Mouse (Mus musculus) lung, postnatal 0 days (tissue): ENCODE measurements at regions not wholly inside any gene's neighbourhood (a gene's known extent, or its start where the extent isn't known, plus 50 kb on each side); places are given as distances from the start of the nearest gene placed in this dataset.
A peak's percentile ranks its signal among the peaks of the same experiment; 100 is the strongest.

Experiments used
- ATAC-seq: fragments of 200-750 bp; cut with Nextera tagmentation; 2 replicates; pipeline ENCODE4 v1.8.0; 2017; ENCODE audit warnings: moderate library complexity
- DNase-seq: peaks from one replicate; pipeline ENCODE4 v3.0.0-alpha.2; 2016; ENCODE audit warnings: low spot score
- H3K27ac ChIP-seq: fragments of 300-500 bp; sonication (generic); 2 replicates; pipeline ENCODE4 v1.5.1; 2014; ENCODE audit warnings: antibody characterized with exemption, mild to moderate bottlenecking, low read length, mixed read lengths
- H3K27me3 ChIP-seq: fragments of 300-500 bp; sonication (generic); replicated peaks from 2 replicates; pipeline ENCODE4 v1.6.1; 2014; ENCODE audit warnings: low read length, mixed read lengths; ENCODE audit not compliant: insufficient read depth
- H3K36me3 ChIP-seq: fragments of 300-500 bp; sonication (generic); 2 replicates; pipeline ENCODE4 v1.6.1; 2014; ENCODE audit warnings: low read length, mixed read lengths; ENCODE audit not compliant: insufficient read depth
- H3K4me1 ChIP-seq: fragments of 300-500 bp; sonication (generic); 2 replicates; pipeline ENCODE4 v1.6.1; 2014; ENCODE audit warnings: antibody characterized with exemption, low read depth, low read length, mixed read lengths; ENCODE audit not compliant: insufficient read depth
- H3K4me2 ChIP-seq: fragments of 300-500 bp; sonication (generic); replicated peaks from 2 replicates; pipeline ENCODE4 v1.6.1; 2014; ENCODE audit warnings: low read depth, mild to moderate bottlenecking, low read length, moderate library complexity, mixed read lengths
- H3K4me3 ChIP-seq: fragments of 300-500 bp; sonication (generic); 2 replicates; pipeline ENCODE4 v1.5.1; 2014; ENCODE audit warnings: low read depth, low read length
- H3K9ac ChIP-seq: fragments of 300-500 bp; sonication (generic); replicated peaks from 2 replicates; pipeline ENCODE4 v1.6.1; 2014; ENCODE audit warnings: low read depth, mild to moderate bottlenecking
- H3K9me3 ChIP-seq: fragments of 300-500 bp; sonication (generic); 2 replicates; pipeline ENCODE4 v1.6.1; 2016; ENCODE audit warnings: low read length, mixed read lengths
- CTCF ChIP-seq: IDR thresholded peaks from 2 replicates; pipeline ENCODE4 v1.5.1; 2016; ENCODE audit warnings: antibody characterized with exemption, mild to moderate bottlenecking
- EP300 ChIP-seq: IDR thresholded peaks from 2 replicates; pipeline ENCODE4 v1.6.1; 2016; ENCODE audit warnings: antibody characterized with exemption, mild to moderate bottlenecking, control low read depth
- WGBS: fragments of 180-500 bp; shearing (Covaris S2); extraction: QIAGEN DNeasy Blood & Tissue Kit; methylation state at CpG from one replicate; pipeline ENCODE4 v1.1.7; 2014; 5-methylcytosine and 5-hydroxymethylcytosine counted together

DNA sequence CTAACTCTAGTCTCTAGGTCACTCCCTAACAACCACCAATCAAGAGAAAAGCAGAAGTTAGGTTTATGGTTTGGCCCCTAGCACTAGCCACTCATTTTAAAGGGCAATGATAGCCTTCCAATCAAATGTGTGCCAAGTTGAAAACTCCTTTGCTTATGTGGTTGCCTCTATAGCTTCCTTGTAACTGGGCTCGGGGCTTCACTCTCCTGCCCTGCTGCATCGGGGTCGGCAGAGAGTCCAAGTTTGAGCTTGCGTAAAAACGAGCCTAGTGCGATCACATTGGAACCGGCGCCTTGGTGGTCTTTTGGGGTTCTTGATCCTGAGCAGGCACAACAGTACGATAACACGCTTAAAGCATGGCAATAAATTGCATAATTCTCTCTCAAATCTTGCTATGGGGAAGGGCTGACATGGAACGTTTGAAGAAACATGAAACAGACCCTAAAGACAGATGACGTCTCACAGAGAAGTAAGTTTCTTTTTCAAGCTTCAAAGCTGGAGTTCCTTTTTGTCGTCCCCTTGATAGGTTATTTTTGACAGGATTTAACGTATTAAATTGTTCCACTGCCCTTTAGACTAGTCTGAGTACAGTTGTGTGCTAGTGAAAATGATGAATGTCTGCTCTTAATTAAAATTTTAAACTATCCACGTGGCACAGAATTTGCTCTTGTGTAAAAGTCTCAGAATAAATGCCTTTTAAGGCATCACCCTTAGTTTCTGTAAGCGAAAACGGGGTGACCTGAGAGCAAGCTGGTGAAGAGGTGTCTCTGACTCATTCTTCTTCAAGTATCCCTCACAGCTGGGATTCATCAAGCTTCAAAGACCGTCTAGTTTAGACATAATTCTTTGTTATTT is 52.0 kb downstream of the 4930426L09Rik start:
- H3K4me2 ChIP-seq: 0 out of 2 replicates have a peak overlapping the region, but pooled peaks have one; percentile 8
- H3K36me3 ChIP-seq: no peaks in the 10 kb centered on the region
- TF ChIP-seq EP300 (no peak), CTCF (no peak)
- H3K27me3 ChIP-seq: no peaks in the 10 kb centered on the region
- H3K9ac ChIP-seq: no peak overlapping the region
- no peak; the same call in 1 of the 2 replicates for ATAC-seq
- 49% methylated on average over 18 of the region's 18 CpGs for WGBS
- no peak overlapping the region for H3K27ac ChIP-seq
- DNase-seq: peak; percentile 46
- H3K4me3 ChIP-seq: no peak overlapping the region; the same call in 1 of the 2 replicates
- H3K9me3 ChIP-seq: no peaks in the 10 kb centered on the region
- no peaks in the 10 kb centered on the region for H3K4me1 ChIP-seq

DNA sequence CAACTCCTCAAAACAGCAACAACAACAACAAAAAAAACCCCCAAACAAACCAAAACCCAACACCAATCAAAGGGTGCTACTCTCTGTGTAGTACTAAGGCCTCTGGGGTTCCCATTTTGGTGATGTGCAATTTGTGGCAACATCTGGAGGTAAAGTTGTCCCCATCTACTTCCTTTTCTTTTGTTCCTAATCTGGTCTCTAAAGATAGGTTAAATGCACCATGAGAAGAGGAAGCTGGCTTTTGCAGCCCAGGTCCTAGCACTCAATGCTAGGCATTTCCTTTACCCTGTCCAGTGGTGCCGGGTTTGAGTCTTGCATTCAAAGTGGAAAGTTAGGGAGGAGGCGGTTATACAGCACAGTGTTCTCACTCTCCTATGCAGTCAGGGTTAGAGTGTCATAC is 57.4 kb downstream of the 4930426L09Rik start:
- Histone ChIP-seq H3K4me3 (no peak overlapping the region), H3K9me3 (no peaks in the 10 kb centered on the region)

DNA sequence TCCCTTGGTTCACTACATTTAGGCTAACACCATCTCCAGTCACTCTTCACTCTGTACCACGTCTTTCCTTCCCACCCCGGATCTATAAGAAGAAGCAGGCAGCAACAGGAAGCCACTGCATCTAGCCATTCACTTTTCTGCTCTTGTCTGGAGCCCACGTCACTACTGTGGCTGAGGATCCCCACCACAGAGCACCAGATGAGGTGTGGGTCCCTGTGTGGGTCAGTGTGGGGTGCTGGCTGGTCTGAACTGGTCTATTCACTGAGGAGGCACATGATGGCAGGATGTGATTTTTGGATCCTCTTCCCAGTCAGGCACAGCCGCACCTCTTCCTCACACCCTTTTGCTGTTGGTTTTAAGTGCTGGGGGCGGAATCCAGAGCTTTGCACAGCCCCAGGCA is 59.7 kb downstream of the 4930426L09Rik start:
- no peaks in the 10 kb centered on the region for H3K9me3 ChIP-seq
- H3K36me3 ChIP-seq: no peaks in the 10 kb centered on the region
- no peaks in the 10 kb centered on the region for H3K27me3 ChIP-seq
- no peak overlapping the region for H3K4me2 ChIP-seq
- H3K27ac ChIP-seq: no peak overlapping the region
- H3K4me3 ChIP-seq: no peak overlapping the region
- DNase-seq (no peak), ATAC-seq (no peak)
- no peaks in the 10 kb centered on the region for H3K4me1 ChIP-seq
- TF ChIP-seq CTCF (no peak), EP300 (no peak)
- WGBS: 66% methylated on average over 5 of the region's 5 CpGs
- H3K9ac ChIP-seq: no peak overlapping the region

More for the DNA sequence above, 57.4 kb downstream of the 4930426L09Rik start:
- TF ChIP-seq EP300 (no peak), CTCF (no peak)
- no peak overlapping the region for H3K9ac ChIP-seq
- no peaks in the 10 kb centered on the region for H3K4me1 ChIP-seq
- H3K27me3 ChIP-seq: no peaks in the 10 kb centered on the region
- H3K36me3 ChIP-seq: no peaks in the 10 kb centered on the region
- ATAC-seq (no peak), DNase-seq (no peak)
- H3K4me2 ChIP-seq: no peak overlapping the region
- WGBS: 72% methylated on average over 2 of the region's 2 CpGs
- no peak overlapping the region for H3K27ac ChIP-seq

DNA sequence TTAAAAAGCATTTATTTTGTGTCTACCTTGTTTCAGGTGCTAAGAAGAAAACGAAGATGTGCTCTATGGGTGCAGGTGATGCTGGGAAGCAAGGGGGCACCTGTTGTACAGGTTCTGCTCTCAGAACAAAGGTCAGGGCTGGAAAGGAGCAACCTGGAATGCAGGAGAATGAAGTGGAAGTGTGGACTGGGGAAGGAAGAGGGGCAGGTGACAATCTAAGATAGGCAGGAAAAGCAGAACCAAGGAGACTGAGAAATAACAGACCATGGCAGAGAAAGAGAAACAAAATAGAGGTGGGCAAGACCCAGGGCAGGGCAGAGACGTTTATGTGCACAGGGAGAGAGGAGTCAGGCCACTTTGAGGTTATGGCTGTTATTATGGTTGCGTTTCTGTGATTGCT is 60.6 kb downstream of the 4930426L09Rik start:
- H3K4me1 ChIP-seq: no peaks in the 10 kb centered on the region
- ATAC-seq: no peak
- H3K36me3 ChIP-seq: no peaks in the 10 kb centered on the region
- no peaks in the 10 kb centered on the region for H3K27me3 ChIP-seq
- no peak overlapping the region for H3K27ac ChIP-seq
- H3K4me2 ChIP-seq: no peak overlapping the region
- no peak for DNase-seq
- no peak overlapping the region for H3K9ac ChIP-seq
- 75% methylated on average over 3 of the region's 3 CpGs for WGBS
- TF ChIP-seq CTCF (no peak), EP300 (no peak)
- H3K9me3 ChIP-seq: no peaks in the 10 kb centered on the region
- no peak overlapping the region for H3K4me3 ChIP-seq

DNA sequence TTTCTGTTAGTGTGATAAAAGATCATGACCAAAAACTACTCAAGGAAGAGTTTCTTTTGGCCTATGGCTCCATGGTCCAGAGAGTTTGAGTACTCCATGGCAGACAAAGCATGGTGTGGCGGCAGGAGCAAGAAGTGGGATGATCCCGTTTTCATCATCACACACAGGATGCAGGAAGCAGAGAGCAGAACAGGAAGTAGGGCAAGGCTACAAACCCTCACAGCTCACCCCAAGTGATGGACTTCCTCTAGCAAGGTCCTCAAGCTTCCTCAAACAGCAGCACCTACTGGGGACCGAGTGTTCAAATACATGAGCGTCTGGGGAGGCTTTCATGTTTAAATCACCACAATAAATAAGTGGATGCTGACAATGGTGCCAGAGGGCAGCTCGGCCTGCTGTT is 61.1 kb downstream of the 4930426L09Rik start:
- ATAC-seq: peak; percentile 48
- 40% methylated on average over 5 of the region's 5 CpGs for WGBS
- Histone ChIP-seq H3K4me2 (no peak overlapping the region), H3K27ac (no peak overlapping the region), H3K4me3 (no peak overlapping the region), H3K27me3 (no peaks in the 10 kb centered on the region), H3K9ac (no peak overlapping the region), H3K4me1 (no peaks in the 10 kb centered on the region; the same call in 1 of the 2 replicates), H3K9me3 (no peaks in the 10 kb centered on the region), H3K36me3 (no peaks in the 10 kb centered on the region)
- peak; percentile 13; the same call in 1 of the 2 replicates for TF ChIP-seq CTCF
- no peak for TF ChIP-seq EP300
- peak; percentile 42 for DNase-seq

DNA sequence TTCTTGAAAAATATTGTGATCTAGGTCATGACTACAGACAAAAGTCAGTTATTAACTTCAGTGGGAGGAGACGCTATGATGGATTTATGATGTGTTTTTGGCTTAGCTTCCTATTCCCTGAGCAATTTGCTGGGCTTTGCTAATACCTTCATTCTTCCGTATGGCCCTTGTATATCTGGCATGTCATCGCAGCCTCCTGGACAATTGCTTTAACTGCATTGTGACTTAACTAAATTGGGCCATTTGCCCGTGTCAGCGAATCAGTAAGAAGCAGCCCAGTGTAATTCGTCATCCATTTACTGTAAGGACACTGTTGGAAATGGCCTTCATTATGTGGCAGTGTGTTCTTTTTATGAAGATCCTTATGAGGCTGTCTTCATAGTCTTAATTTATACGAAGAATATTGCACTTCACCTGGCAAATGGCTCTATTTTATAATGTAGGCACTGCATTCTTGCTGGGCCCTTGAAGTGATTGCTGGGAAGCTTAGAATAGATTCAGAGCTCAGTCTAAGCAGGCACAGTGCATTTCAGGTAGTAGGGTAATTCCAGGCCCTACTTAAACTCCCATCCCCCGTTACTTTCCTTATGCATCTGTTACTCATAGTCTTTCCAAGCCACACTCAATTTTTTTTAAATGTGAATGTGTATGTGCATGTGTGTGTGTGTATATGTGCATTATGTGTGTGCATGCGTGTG is 62.2 kb downstream of the 4930426L09Rik start:
- no peaks in the 10 kb centered on the region for H3K36me3 ChIP-seq
- WGBS: 68% methylated on average over 9 of the region's 9 CpGs
- H3K4me2 ChIP-seq: no peak overlapping the region
- peaks cover 3% of the 10 kb centered on the region; the same call in 1 of the 2 replicates for H3K4me1 ChIP-seq
- no peak overlapping the region for H3K27ac ChIP-seq
- no peak for DNase-seq
- H3K9ac ChIP-seq: no peak overlapping the region
- H3K27me3 ChIP-seq: no peaks in the 10 kb centered on the region
- ATAC-seq: no peak
- H3K9me3 ChIP-seq: no peaks in the 10 kb centered on the region
- TF ChIP-seq CTCF: no peak
- TF ChIP-seq EP300: no peak
- no peak overlapping the region for H3K4me3 ChIP-seq
